Mouse (Mus musculus) T-helper 1 cell (primary cell): ENCODE measurements at regions not wholly inside any gene's neighbourhood (a gene's known extent, or its start where the extent isn't known, plus 50 kb on each side); places are given as distances from the start of the nearest gene placed in this dataset.

Experiments
- in situ Hi-C: fragments of 300-600 bp; cut with MboI, MseI; formaldehyde crosslinking; loops from one replicate; pipeline ENCODE4 v1.15.1; 2025; ENCODE audit warnings: high pct_unique_total_duplicates

- in situ Hi-C loops: no loop called here
Measured at GRCm38 (mm10) chr2:57772315-57772714, 225.4 kb upstream of the Galnt5 start.

- in situ Hi-C loops: no loop called here
Measured at GRCm38 (mm10) chr2:57776154-57776553, 221.5 kb upstream of the Galnt5 start.

GRCm38 (mm10) chr2:57780836-57781235, 216.8 kb upstream of the Galnt5 start:
- in situ Hi-C loops: no loop called here

- in situ Hi-C loops: no loop called here
Measured at GRCm38 (mm10) chr2:57793519-57794296, 204.0 kb upstream of the Galnt5 start.

- in situ Hi-C loops: no loop called here
Measured at GRCm38 (mm10) chr2:57799279-57799678, 198.4 kb upstream of the Galnt5 start.

GRCm38 (mm10) chr2:57807911-57808310, 189.8 kb upstream of the Galnt5 start:
- in situ Hi-C loops: no loop called here

- in situ Hi-C loops: no loop called here
Measured at GRCm38 (mm10) chr2:57812996-57813395, 184.7 kb upstream of the Galnt5 start.

GRCm38 (mm10) chr2:57820343-57820742, 177.3 kb upstream of the Galnt5 start:
- in situ Hi-C loops: no loop called here

- in situ Hi-C loops: no loop called here
Measured at GRCm38 (mm10) chr2:57820923-57821322, 176.8 kb upstream of the Galnt5 start.

GRCm38 (mm10) chr2:57828284-57828683, 169.4 kb upstream of the Galnt5 start:
- in situ Hi-C loops: no loop called here

- in situ Hi-C loops: no loop called here
Measured at GRCm38 (mm10) chr2:57832565-57833355, 164.9 kb upstream of the Galnt5 start.

- in situ Hi-C loops: no loop called here
Measured at GRCm38 (mm10) chr2:57845135-57845534, 152.5 kb upstream of the Galnt5 start.

GRCm38 (mm10) chr2:57847707-57848106, 150.0 kb upstream of the Galnt5 start:
- in situ Hi-C loops: no loop called here

- in situ Hi-C loops: no loop called here
Measured at GRCm38 (mm10) chr2:57849338-57850057, 148.2 kb upstream of the Galnt5 start.

GRCm38 (mm10) chr2:57850058-57850400, 147.7 kb upstream of the Galnt5 start:
- in situ Hi-C loops: no loop called here

GRCm38 (mm10) chr2:57856524-57857107, 141.1 kb upstream of the Galnt5 start:
- in situ Hi-C loops: no loop called here

GRCm38 (mm10) chr2:57865289-57865688, 132.4 kb upstream of the Galnt5 start:
- in situ Hi-C loops: no loop called here

- in situ Hi-C loops: no loop called here
Measured at GRCm38 (mm10) chr2:57868046-57868445, 129.6 kb upstream of the Galnt5 start.

- in situ Hi-C loops: no loop called here
Measured at GRCm38 (mm10) chr2:57900168-57900567, 97.5 kb upstream of the Galnt5 start.

GRCm38 (mm10) chr2:57900580-57901247, 97.0 kb upstream of the Galnt5 start:
- in situ Hi-C loops: no loop called here

- in situ Hi-C loops: no loop called here
Measured at GRCm38 (mm10) chr2:57905184-57905583, 92.5 kb upstream of the Galnt5 start.
